8 mouse cellular contexts compared by ENCODE assay signal in genomic region chr7:137783954-137784353, GRCm38 (mm10).
DNase-seq lines count a peak whose midpoint lies in the region; ATAC-seq and TF ChIP-seq lines count a peak whose summit lies in the region.

No protein-coding gene starts in this region.

- peak; percentile 27 to 61 for DNase-seq in cerebellum, postnatal 25 days
- DNase-seq in cerebellum, adult 11-12 months = no peak
- peak; percentile 47 for DNase-seq in midbrain, embryonic 10.5 days (ENCODE audit: low spot score)
- peak; percentile 15 for DNase-seq in adipocyte (ENCODE audit: low spot score)
- DNase-seq in lung, embryonic 14.5 days = peak; percentile 80

- H3K9me3 ChIP-seq in midbrain, embryonic 10.5 days (replicated peaks) = no peaks in the 10 kb centered on the region
- H3K9me3 ChIP-seq in midbrain, embryonic 15.5 days = no peaks in the 10 kb centered on the region
- no peaks in the 10 kb centered on the region for H3K9me3 ChIP-seq in lung, embryonic 14.5 days (ENCODE audit: low read depth, low read length)

- ATAC-seq in midbrain, embryonic 15.5 days (replicated peaks) = no peak
- peak; percentile 74 for ATAC-seq in granulocyte monocyte progenitor cell, adult 5-6 weeks (replicated peaks; ENCODE audit: poor library complexity, severe bottlenecking)
- no peak for ATAC-seq in lung, embryonic 14.5 days (ENCODE audit: insufficient read depth)
- no peak for ATAC-seq in megakaryocyte, adult 5-6 weeks (ENCODE audit: poor library complexity, severe bottlenecking)

- H3K27ac ChIP-seq in midbrain, embryonic 10.5 days (replicated peaks) = no peak overlapping the region
- H3K27ac ChIP-seq in midbrain, embryonic 15.5 days = no peak overlapping the region
- H3K27ac ChIP-seq in lung, embryonic 14.5 days (ENCODE audit: low read depth) = no peak overlapping the region

- peak; percentile 75 for TF ChIP-seq CTCF in lung, embryonic 14.5 days (IDR thresholded peaks at IDR 0.05; ENCODE audit: low read depth)

- no peak overlapping the region for H3K4me3 ChIP-seq in midbrain, embryonic 10.5 days
- H3K4me3 ChIP-seq in midbrain, embryonic 15.5 days = no peak overlapping the region
- no peak overlapping the region for H3K4me3 ChIP-seq in lung, embryonic 14.5 days (ENCODE audit: low read depth, low read length)

- H3K4me1 ChIP-seq in midbrain, embryonic 10.5 days = no peaks in the 10 kb centered on the region
- no peaks in the 10 kb centered on the region for H3K4me1 ChIP-seq in midbrain, embryonic 15.5 days
- no peaks in the 10 kb centered on the region for H3K4me1 ChIP-seq in lung, embryonic 14.5 days (ENCODE audit: insufficient read depth)

- no peaks in the 10 kb centered on the region for H3K36me3 ChIP-seq in midbrain, embryonic 10.5 days
- no peaks in the 10 kb centered on the region for H3K36me3 ChIP-seq in midbrain, embryonic 15.5 days (replicated peaks)
- no peaks in the 10 kb centered on the region for H3K36me3 ChIP-seq in lung, embryonic 14.5 days (ENCODE audit: insufficient read depth)

- no peak overlapping the region for H3K9ac ChIP-seq in midbrain, embryonic 15.5 days
- no peak overlapping the region for H3K9ac ChIP-seq in lung, embryonic 14.5 days

- H3K27me3 ChIP-seq in midbrain, embryonic 10.5 days (ENCODE audit: low read depth, poor library complexity, severe bottlenecking) = no peaks in the 10 kb centered on the region
- no peaks in the 10 kb centered on the region for H3K27me3 ChIP-seq in midbrain, embryonic 15.5 days (replicated peaks)
- H3K27me3 ChIP-seq in lung, embryonic 14.5 days (ENCODE audit: insufficient read depth, low read length) = no peaks in the 10 kb centered on the region

- no peak overlapping the region for H3K4me2 ChIP-seq in midbrain, embryonic 15.5 days
- no peak overlapping the region for H3K4me2 ChIP-seq in lung, embryonic 14.5 days
